Mouse (Mus musculus): Measurements from ENCODE around the gene Spry2. TPM values are rescaled to one million over a fixed set of nuclear protein-coding genes. Genes with fewer than 3 reads are reported as not detected.

Spry2 gene
- total RNA-seq, 2 experiments from 2014 or later: 102 to 104 TPM

Other genes with a start within 250 kb of the Spry2 start
- not detected for gene Trim52, start 209.4 kb upstream of the Spry2 start, total RNA-seq (2021)

Measured in left cerebral cortex, postnatal 25 days (tissue).